Mouse (Mus musculus) heart, adult 2 months (tissue): ENCODE measurements at regions not wholly inside any gene's neighbourhood (a gene's known extent, or its start where the extent isn't known, plus 50 kb on each side); places are given as distances from the start of the nearest gene placed in this dataset.
A peak's percentile ranks its signal among the peaks of the same experiment; 100 is the strongest.

Experiments
- DNase-seq, 2 experiments: peaks; one replicate each; pipeline ENCODE4 v3.0.0; 2021
- H3K27ac ChIP-seq: fragments of 200-600 bp; 2 replicates; pipeline ENCODE4 v1.8.1; 2022
- H3K27me3 ChIP-seq: fragments of 200-500 bp; 2 replicates; pipeline ENCODE4 v1.6.1; 2012; ENCODE audit warnings: mild to moderate bottlenecking, low read length, inconsistent platforms, mixed read lengths; ENCODE audit not compliant: control insufficient read depth, insufficient read depth
- H3K36me3 ChIP-seq: fragments of 200-500 bp; 2 replicates; pipeline ENCODE4 v1.6.1; 2012; ENCODE audit warnings: low read length, inconsistent platforms; ENCODE audit not compliant: control insufficient read depth, insufficient read depth
- H3K4me1 ChIP-seq: fragments of 200-500 bp; 2 replicates; pipeline ENCODE4 v1.6.1; 2011; ENCODE audit warnings: low read length; ENCODE audit not compliant: control insufficient read depth, insufficient read depth
- H3K4me3 ChIP-seq: fragments of 200-600 bp; 2 replicates; pipeline ENCODE4 v1.8.1; 2022
- H3K79me2 ChIP-seq: fragments of 200-500 bp; replicated peaks from 2 replicates; pipeline ENCODE4 v1.6.1; 2012; ENCODE audit warnings: mild to moderate bottlenecking, inconsistent platforms, low read length, moderate library complexity, mixed read lengths; ENCODE audit not compliant: control insufficient read depth, insufficient read depth
- H3K9ac ChIP-seq: fragments of 200-500 bp; 2 replicates; pipeline ENCODE4 v1.6.1; 2012; ENCODE audit warnings: low read depth, mild to moderate bottlenecking, control low read depth, inconsistent platforms, low read length, mixed read lengths
- CTCF ChIP-seq: fragments of 200-600 bp; IDR thresholded peaks from 2 replicates; pipeline ENCODE4 v1.8.1; 2022; ENCODE audit warnings: antibody characterized with exemption, mild to moderate bottlenecking, moderate library complexity
- EP300 ChIP-seq: fragments of 200-500 bp; IDR thresholded peaks from 2 replicates; pipeline ENCODE4 v1.6.1; 2011; ENCODE audit warnings: low read depth, low read length, control low read depth; ENCODE audit not compliant: insufficient read depth
- POLR2A ChIP-seq: fragments of 200-500 bp; IDR thresholded peaks from 2 replicates; pipeline ENCODE4 v1.6.1; 2011; ENCODE audit warnings: mild to moderate bottlenecking, low read depth, low read length, control low read depth; ENCODE audit not compliant: insufficient read depth
- WGBS: fragments of 180-500 bp; shearing (Covaris S2); methylation state at CpG from one replicate; pipeline ENCODE4 v1.1.7; 2018; 5-methylcytosine and 5-hydroxymethylcytosine counted together
- intact Hi-C: fragments of 180-260 bp; cut with DNase I; formaldehyde crosslinking; loops from one replicate; pipeline ENCODE4 v1.15.1; 2025

GRCm38 (mm10) chr2:171373457-171373856 is 641.9 kb downstream of the Dok5 start:
- H3K27me3 ChIP-seq = no peaks in the 10 kb centered on the region
- H3K27ac ChIP-seq = no peak overlapping the region
- H3K9ac ChIP-seq = no peak overlapping the region
- no peaks in the 10 kb centered on the region for H3K4me1 ChIP-seq
- intact Hi-C loops = no loop called here
- H3K36me3 ChIP-seq = no peaks in the 10 kb centered on the region
- no peak for DNase-seq
- no peak overlapping the region for H3K4me3 ChIP-seq
- WGBS = 19% methylated on average over 1 of the region's 1 CpGs
- no peak for TF ChIP-seq CTCF
- TF ChIP-seq EP300 = no peak
- no peak for TF ChIP-seq POLR2A
- H3K79me2 ChIP-seq = no peaks in the 10 kb centered on the region

- no peak for TF ChIP-seq CTCF
- no peak for TF ChIP-seq POLR2A
- TF ChIP-seq EP300 = no peak
- no peaks in the 10 kb centered on the region for H3K4me1 ChIP-seq
Measured at GRCm38 (mm10) chr2:171373016-171373415, 641.4 kb downstream of the Dok5 start.

GRCm38 (mm10) chr2:171371751-171372150 is 640.1 kb downstream of the Dok5 start:
- intact Hi-C loops = no loop called here
- H3K79me2 ChIP-seq = no peaks in the 10 kb centered on the region
- H3K36me3 ChIP-seq = no peaks in the 10 kb centered on the region
- H3K27ac ChIP-seq = no peak overlapping the region
- no peak overlapping the region for H3K9ac ChIP-seq
- TF ChIP-seq CTCF = no peak
- TF ChIP-seq EP300 = no peak
- TF ChIP-seq POLR2A = no peak
- no peaks in the 10 kb centered on the region for H3K4me1 ChIP-seq
- WGBS = 36% methylated on average over 5 of the region's 5 CpGs
- no peak for DNase-seq
- H3K27me3 ChIP-seq = no peaks in the 10 kb centered on the region
- no peak overlapping the region for H3K4me3 ChIP-seq

More at GRCm38 (mm10) chr2:171373016-171373415, 641.4 kb downstream of the Dok5 start:
- 31% methylated on average over 7 of the region's 7 CpGs for WGBS
- DNase-seq = no peak
- H3K27me3 ChIP-seq = no peaks in the 10 kb centered on the region
- intact Hi-C loops = no loop called here
- no peaks in the 10 kb centered on the region for H3K79me2 ChIP-seq
- no peak overlapping the region for H3K27ac ChIP-seq
- H3K36me3 ChIP-seq = no peaks in the 10 kb centered on the region
- no peak overlapping the region for H3K9ac ChIP-seq
- no peak overlapping the region for H3K4me3 ChIP-seq

GRCm38 (mm10) chr2:171365553-171365952 is 633.9 kb downstream of the Dok5 start:
- intact Hi-C loops = no loop called here
- Histone ChIP-seq H3K27ac (no peak overlapping the region), H3K4me1 (no peaks in the 10 kb centered on the region), H3K9ac (no peak overlapping the region), H3K36me3 (no peaks in the 10 kb centered on the region), H3K79me2 (no peaks in the 10 kb centered on the region), H3K27me3 (no peaks in the 10 kb centered on the region), H3K4me3 (no peak overlapping the region)
- DNase-seq = no peak
- 54% methylated on average over 8 of the region's 8 CpGs for WGBS
- TF ChIP-seq CTCF = no peak
- no peak for TF ChIP-seq POLR2A
- no peak for TF ChIP-seq EP300

- TF ChIP-seq EP300 (no peak), CTCF (peak; percentile 62)
- Histone ChIP-seq H3K27me3 (no peaks in the 10 kb centered on the region), H3K9ac (no peak overlapping the region), H3K4me3 (no peak overlapping the region), H3K79me2 (no peaks in the 10 kb centered on the region), H3K36me3 (no peaks in the 10 kb centered on the region), H3K27ac (no peak overlapping the region), H3K4me1 (no peaks in the 10 kb centered on the region)
- 80% methylated on average over 3 of the region's 3 CpGs for WGBS
- intact Hi-C loops = no loop called here
- no peak for DNase-seq
Measured at GRCm38 (mm10) chr2:171364621-171365020, 633.0 kb downstream of the Dok5 start.

- intact Hi-C loops = no loop called here
- WGBS = 58% methylated on average over 3 of the region's 3 CpGs
- no peaks in the 10 kb centered on the region for H3K4me1 ChIP-seq
- no peak for DNase-seq
- H3K9ac ChIP-seq = no peak overlapping the region
- H3K27me3 ChIP-seq = no peaks in the 10 kb centered on the region
- H3K27ac ChIP-seq = no peak overlapping the region
- H3K36me3 ChIP-seq = no peaks in the 10 kb centered on the region
- H3K79me2 ChIP-seq = no peaks in the 10 kb centered on the region
- TF ChIP-seq EP300 = no peak
- TF ChIP-seq POLR2A = no peak
- no peak for TF ChIP-seq CTCF
- no peak overlapping the region for H3K4me3 ChIP-seq
Measured at GRCm38 (mm10) chr2:171363381-171363780, 631.8 kb downstream of the Dok5 start.
